Mouse (Mus musculus) midbrain, embryonic 12.5 days (tissue): ENCODE results near the gene Cwc25. TPM values are rescaled to one million over a fixed set of nuclear protein-coding genes. Genes with fewer than 3 reads are reported as not detected.
"Not testable (repeated sequence)": the region's sequence is repeated elsewhere in the genome, so short reads cannot be mapped to it uniquely, and the experiment has no call there.

Experiments
- ATAC-seq: fragments of 200-750 bp; cut with Nextera tagmentation; 2 replicates; pipeline ENCODE4 v1.8.0; 2017; ENCODE audit warnings: low read depth, moderate TSS enrichment, moderate library complexity; ENCODE audit not compliant: low FRiP score
- H3K27ac ChIP-seq: fragments of 300-500 bp; sonication (generic); replicated peaks from 2 replicates; pipeline ENCODE4 v1.5.1; 2016; ENCODE audit warnings: mild to moderate bottlenecking
- H3K27me3 ChIP-seq: fragments of 300-500 bp; sonication (generic); 2 replicates; pipeline ENCODE4 v1.6.1; 2016; ENCODE audit warnings: mild to moderate bottlenecking
- H3K36me3 ChIP-seq: fragments of 300-500 bp; sonication (generic); 2 replicates; pipeline ENCODE4 v1.6.1; 2016
- H3K4me1 ChIP-seq: fragments of 300-500 bp; sonication (generic); 2 replicates; pipeline ENCODE4 v1.6.1; 2016
- H3K4me2 ChIP-seq: fragments of 300-500 bp; sonication (generic); replicated peaks from 2 replicates; pipeline ENCODE4 v1.6.1; 2016; ENCODE audit warnings: mild to moderate bottlenecking, moderate library complexity
- H3K4me3 ChIP-seq: fragments of 300-500 bp; sonication (generic); 2 replicates; pipeline ENCODE4 v1.5.1; 2016; ENCODE audit warnings: mild to moderate bottlenecking
- H3K9ac ChIP-seq: fragments of 300-500 bp; sonication (generic); replicated peaks from 2 replicates; pipeline ENCODE4 v1.6.1; 2016; ENCODE audit warnings: mild to moderate bottlenecking, moderate library complexity
- H3K9me3 ChIP-seq: fragments of 300-500 bp; sonication (generic); 2 replicates; pipeline ENCODE4 v1.6.1; 2016; ENCODE audit warnings: mild to moderate bottlenecking
- WGBS: fragments of 180-500 bp; shearing (Covaris S2); methylation state at CpG from one replicate; pipeline ENCODE4 v1.1.7; 2016; 5-methylcytosine and 5-hydroxymethylcytosine counted together
- polyA plus RNA-seq: library from polyadenylated mRNA; unstranded; fragments of >200 nt; fragmentation: Nextera tagmentation; extraction: Ambion mirVana; gene quantifications from 2 replicates; pipeline ENCODE4 v1.2.1, GENCODE M21; 2016

The Cwc25 gene
- polyA plus RNA-seq, 1 experiment from 2014 or later: 22.3 TPM

- H3K9ac ChIP-seq: peak overlapping the region; percentile 84
- no peaks in the 10 kb centered on the region for H3K27me3 ChIP-seq
- no peaks in the 10 kb centered on the region for H3K9me3 ChIP-seq
- peak overlapping the region; percentile 79 for H3K4me2 ChIP-seq
- peaks cover 33% of the 10 kb centered on the region for H3K4me1 ChIP-seq
- WGBS: under 1% methylated on average over 23 of the region's 43 CpGs
- H3K36me3 ChIP-seq: no peaks in the 10 kb centered on the region
- H3K27ac ChIP-seq: peak overlapping the region; percentile 90
- ATAC-seq: peak; percentile 64
- peak overlapping the region; percentile 87 for H3K4me3 ChIP-seq
These were observed 33.8 kb upstream of the Cwc25 start for GRCm38 (mm10) chr11:97799994-97800690.

- H3K4me2 ChIP-seq: peak overlapping the region; percentile 79
- peak; percentile 75 for ATAC-seq
- peaks cover 25% of the 10 kb centered on the region for H3K4me1 ChIP-seq
- no peaks in the 10 kb centered on the region for H3K9me3 ChIP-seq
- WGBS: under 1% methylated on average over 67 of the region's 71 CpGs
- peak overlapping the region; percentile 90 for H3K27ac ChIP-seq
- peak overlapping the region; percentile 84 for H3K9ac ChIP-seq
- no peaks in the 10 kb centered on the region for H3K27me3 ChIP-seq
- H3K4me3 ChIP-seq: peak overlapping the region; percentile 87
- no peaks in the 10 kb centered on the region for H3K36me3 ChIP-seq
These were observed 33.0 kb upstream of the Cwc25 start for GRCm38 (mm10) chr11:97799146-97799993.

- Histone ChIP-seq H3K27me3 (no peaks in the 10 kb centered on the region), H3K4me3 (peak within 1 kb of the TSS; percentile 87), H3K9me3 (no peaks in the 10 kb centered on the region), H3K9ac (peak within 1 kb of the TSS; percentile 84), H3K4me1 (peaks cover 19% of the 10 kb centered on the region), H3K27ac (peak within 1 kb of the TSS; percentile 90), H3K4me2 (peak within 1 kb of the TSS; percentile 79), H3K36me3 (no peaks in the 10 kb centered on the region)
- peak; percentile 57 for ATAC-seq
- WGBS: under 1% methylated on average over 11 of the region's 11 CpGs
These were observed 32.4 kb upstream of the Cwc25 start, which contains the start of gene Lasp1 for GRCm38 (mm10) chr11:97798782-97799145. Gene Lasp1 (plus strand): TSS chr11:97799000.

DNA sequence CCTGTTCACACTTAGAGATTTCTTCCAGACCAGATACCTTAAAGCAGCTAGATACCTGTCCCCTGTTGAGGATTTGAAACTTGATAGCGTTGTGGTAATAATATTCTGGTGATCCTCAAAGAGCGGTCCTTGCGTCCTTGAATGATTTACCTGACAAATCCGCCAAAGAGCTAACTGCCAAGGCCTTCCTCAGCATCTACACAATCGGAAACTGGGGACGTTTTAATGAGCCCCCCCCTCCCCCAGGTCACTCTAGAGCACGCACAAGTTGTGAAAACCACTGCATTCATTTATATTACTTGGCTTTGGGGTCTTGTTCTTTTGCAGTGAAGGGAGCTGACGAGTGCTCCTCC is 31.7 kb upstream of the Cwc25 start:
- Histone ChIP-seq H3K27ac (no peak overlapping the region), H3K9ac (no peak overlapping the region), H3K4me1 (peaks cover 19% of the 10 kb centered on the region), H3K27me3 (no peaks in the 10 kb centered on the region), H3K36me3 (no peaks in the 10 kb centered on the region), H3K4me2 (0 out of 2 replicates have a peak overlapping the region, but pooled peaks have one; percentile 79), H3K9me3 (no peaks in the 10 kb centered on the region), H3K4me3 (peak overlapping the region; percentile 14)
- WGBS: 33% methylated on average over 8 of the region's 8 CpGs
- no peak for ATAC-seq

DNA sequence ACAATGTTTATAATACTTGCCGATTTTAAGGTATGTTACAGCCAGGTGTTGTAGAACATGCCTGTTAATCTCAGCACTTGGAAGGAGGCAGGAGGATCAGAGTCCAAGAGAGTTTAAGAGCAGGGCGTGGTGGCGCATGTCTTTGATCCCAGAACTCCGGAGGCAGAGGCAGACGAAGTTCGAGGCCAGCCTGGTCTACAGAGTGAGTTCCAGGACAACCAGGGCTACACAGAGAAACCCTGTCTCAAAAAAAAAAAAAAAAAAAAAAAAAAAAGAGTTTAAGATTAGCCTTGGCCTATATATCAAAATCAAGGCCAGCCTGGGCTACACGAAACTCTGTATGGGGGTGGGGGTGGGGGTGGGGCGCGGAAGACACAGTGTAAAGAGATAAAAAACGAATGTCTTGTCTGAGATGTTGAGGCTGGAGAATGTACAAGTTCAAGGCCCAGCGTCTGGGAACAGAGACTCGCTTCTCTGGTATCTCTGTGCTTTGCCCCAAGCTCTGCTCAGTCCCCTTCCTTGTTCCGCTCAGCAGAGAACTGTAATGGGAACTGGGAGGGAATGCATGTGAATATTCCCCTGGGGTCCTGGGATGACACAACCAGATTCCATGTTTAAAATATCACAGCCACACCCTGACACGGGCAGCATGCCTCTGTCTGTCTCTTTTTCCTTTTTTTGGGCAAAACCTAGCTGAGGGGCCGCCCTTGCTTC is 31.2 kb upstream of the Cwc25 start:
- no peak for ATAC-seq
- H3K36me3 ChIP-seq: no peaks in the 10 kb centered on the region
- no peak overlapping the region for H3K4me3 ChIP-seq
- H3K4me1 ChIP-seq: peaks cover 19% of the 10 kb centered on the region
- H3K27me3 ChIP-seq: no peaks in the 10 kb centered on the region
- no peak overlapping the region for H3K9ac ChIP-seq
- WGBS: 60% methylated on average over 15 of the region's 15 CpGs
- no peaks in the 10 kb centered on the region for H3K9me3 ChIP-seq
- H3K27ac ChIP-seq: 0 out of 2 replicates have a peak overlapping the region, but pooled peaks have one; percentile 10
- no peak overlapping the region for H3K4me2 ChIP-seq

DNA sequence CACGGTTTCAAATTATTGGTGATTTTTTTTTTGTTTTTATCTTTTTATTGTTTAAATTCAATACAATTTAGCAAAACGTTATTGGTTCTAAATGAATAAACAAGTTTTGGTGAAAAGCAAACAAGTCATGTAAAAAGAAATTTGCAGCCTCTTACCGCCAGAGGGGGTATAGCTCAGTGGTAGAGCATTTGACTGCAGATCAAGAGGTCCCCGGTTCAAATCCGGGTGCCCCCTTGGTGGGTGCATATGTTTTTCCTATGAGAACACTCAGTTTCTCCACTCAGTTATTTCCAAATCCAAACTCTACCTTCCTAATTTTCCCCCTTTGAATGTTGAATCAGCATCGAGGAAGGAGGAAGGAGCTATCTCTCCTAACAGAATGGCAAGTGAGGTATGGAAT is 30.6 kb upstream of the Cwc25 start:
- Histone ChIP-seq H3K27ac (no peak overlapping the region), H3K9ac (no peak overlapping the region), H3K4me3 (no peak overlapping the region), H3K4me2 (no peak overlapping the region), H3K27me3 (no peaks in the 10 kb centered on the region), H3K9me3 (no peaks in the 10 kb centered on the region), H3K36me3 (no peaks in the 10 kb centered on the region), H3K4me1 (peaks cover 14% of the 10 kb centered on the region)
- ATAC-seq: no peak
- 4% methylated on average over 6 of the region's 6 CpGs for WGBS

DNA sequence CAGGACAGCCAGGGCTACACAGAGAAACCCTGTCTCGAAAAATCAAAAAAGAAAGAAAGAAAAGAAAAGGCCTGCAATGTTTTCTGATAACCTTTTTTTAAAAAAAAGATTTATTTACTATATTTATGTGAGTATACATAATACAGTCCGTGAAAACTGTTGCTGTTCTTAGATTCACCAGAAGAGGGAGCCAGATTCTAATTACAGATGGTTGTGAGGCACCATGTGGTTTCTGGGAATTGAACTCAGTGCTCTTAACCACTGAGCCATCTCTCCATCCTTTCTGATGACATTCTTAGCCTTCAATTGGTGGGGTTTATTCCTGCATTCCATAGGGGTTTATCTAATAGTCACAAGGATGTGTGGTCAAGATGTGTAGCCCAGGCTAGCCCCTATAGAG is 26.8 kb upstream of the Cwc25 start:
- no peaks in the 10 kb centered on the region for H3K9me3 ChIP-seq
- WGBS: 18% methylated on average over 2 of the region's 2 CpGs
- H3K4me3 ChIP-seq: no peak overlapping the region
- H3K4me1 ChIP-seq: no peaks in the 10 kb centered on the region
- no peak overlapping the region for H3K9ac ChIP-seq
- no peak for ATAC-seq
- H3K27me3 ChIP-seq: no peaks in the 10 kb centered on the region
- H3K36me3 ChIP-seq: no peaks in the 10 kb centered on the region
- no peak overlapping the region for H3K27ac ChIP-seq
- H3K4me2 ChIP-seq: no peak overlapping the region

DNA sequence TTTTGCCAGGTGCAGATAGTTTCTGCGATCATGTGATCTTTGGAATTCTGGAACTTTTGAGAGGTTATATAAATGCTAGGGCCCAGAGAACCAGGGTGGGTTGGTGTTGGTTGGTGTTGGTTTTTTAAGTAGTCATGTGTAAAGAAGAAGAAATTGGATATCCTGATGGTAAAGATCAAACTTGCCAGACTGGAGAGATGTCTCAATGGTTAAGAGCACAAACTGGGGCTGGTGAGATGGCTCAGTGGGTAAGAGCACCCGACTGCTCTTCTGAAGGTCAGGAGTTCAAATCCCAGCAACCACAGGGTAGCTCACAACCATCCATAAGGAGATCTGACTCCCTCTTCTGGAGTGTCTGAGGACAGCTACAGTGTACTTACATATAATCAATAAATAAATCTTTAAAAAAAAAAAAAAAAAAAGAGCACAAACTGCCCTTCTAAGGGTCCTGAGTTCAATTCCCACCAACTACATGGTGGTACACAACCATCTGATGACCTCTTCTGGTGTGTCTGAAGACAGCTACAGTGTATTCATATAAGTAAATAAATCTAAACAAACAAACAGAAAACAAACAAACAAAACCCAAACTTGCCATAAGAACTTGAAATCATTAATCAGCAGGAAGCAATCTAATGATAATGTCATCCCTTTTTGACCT is 24.6 kb upstream of the Cwc25 start:
- H3K4me1 ChIP-seq, H3K4me3 ChIP-seq, H3K9ac ChIP-seq, H3K27me3 ChIP-seq, H3K27ac ChIP-seq, H3K4me2 ChIP-seq, H3K9me3 ChIP-seq, H3K36me3 ChIP-seq, ATAC-seq: not testable (repeated sequence)
- WGBS: 86% methylated on average over 2 of the region's 2 CpGs

DNA sequence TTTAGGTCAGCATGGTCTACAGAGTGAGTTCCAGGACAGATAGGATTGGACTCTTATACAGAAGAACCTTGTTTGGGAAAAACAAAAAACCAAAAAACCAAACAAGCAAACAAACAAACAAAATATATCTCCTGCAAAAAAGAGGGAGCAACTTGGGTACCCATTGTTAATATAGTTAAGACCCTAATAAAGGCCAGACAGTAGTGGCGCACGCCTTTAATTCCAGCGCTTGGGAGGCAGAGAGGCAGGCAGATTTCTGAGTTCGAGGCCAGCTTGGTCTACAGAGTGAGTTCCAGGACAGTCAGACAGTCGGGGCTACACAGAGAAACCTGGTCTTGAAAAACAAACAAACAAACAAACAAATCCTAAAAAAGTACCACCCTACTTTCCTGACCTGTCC is 23.4 kb upstream of the Cwc25 start:
- ATAC-seq: no peak
- Histone ChIP-seq H3K9ac (no peak overlapping the region), H3K36me3 (no peaks in the 10 kb centered on the region), H3K27ac (no peak overlapping the region), H3K4me2 (no peak overlapping the region), H3K27me3 (no peaks in the 10 kb centered on the region), H3K4me1 (no peaks in the 10 kb centered on the region), H3K4me3 (no peak overlapping the region), H3K9me3 (no peaks in the 10 kb centered on the region)
- 87% methylated on average over 5 of the region's 5 CpGs for WGBS

DNA sequence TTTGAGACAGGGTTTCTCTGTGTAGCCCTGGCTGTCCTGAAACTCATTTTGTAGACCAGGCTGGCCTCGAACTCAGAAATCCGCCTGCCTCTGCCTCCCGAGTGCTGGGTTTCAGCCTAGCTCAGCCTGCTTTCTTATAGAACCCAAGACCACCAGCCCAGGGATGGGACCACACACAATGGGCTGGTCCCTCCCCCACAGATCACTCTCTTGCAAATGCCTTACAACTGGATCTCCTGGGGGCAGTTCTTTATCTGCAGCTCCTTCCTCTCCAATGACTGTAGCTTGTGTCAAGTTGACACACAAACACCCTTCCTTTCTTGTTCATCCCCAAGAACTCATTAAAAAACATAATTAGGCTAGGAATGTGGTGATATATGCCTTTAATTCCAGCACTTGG is 21.6 kb upstream of the Cwc25 start:
- Histone ChIP-seq H3K4me1 (peaks cover 4% of the 10 kb centered on the region; the same call in 1 of the 2 replicates), H3K4me3 (no peak overlapping the region), H3K27me3 (no peaks in the 10 kb centered on the region), H3K9ac (no peak overlapping the region), H3K36me3 (no peaks in the 10 kb centered on the region), H3K4me2 (no peak overlapping the region), H3K9me3 (no peaks in the 10 kb centered on the region), H3K27ac (no peak overlapping the region)
- ATAC-seq: no peak
- WGBS: 85% methylated on average over 3 of the region's 3 CpGs

DNA sequence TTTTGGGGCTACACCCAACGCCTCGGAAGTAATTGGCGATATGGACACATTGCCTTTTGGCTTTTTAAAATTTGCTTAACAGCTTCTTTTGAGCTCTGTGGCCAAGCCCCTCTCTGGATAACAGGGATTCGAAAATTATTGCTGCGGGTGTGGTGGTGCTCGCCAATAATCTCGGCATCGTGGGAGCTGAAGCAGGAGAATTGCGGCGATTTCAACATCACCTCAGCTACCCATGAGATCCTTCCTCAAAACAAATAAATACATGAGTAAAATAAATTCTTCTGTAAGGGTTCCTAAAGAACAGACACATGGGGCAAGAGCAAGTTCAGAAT is 16.2 kb upstream of the Cwc25 start:
- H3K4me3 ChIP-seq: peak overlapping the region; percentile 91
- peak overlapping the region; percentile 94 for H3K27ac ChIP-seq
- H3K9me3 ChIP-seq: no peaks in the 10 kb centered on the region
- peak overlapping the region; percentile 84 for H3K4me2 ChIP-seq
- WGBS: under 1% methylated on average over 10 of the region's 10 CpGs
- H3K27me3 ChIP-seq: no peaks in the 10 kb centered on the region
- no peak for ATAC-seq
- H3K4me1 ChIP-seq: peaks cover 24% of the 10 kb centered on the region
- H3K9ac ChIP-seq: peak overlapping the region; percentile 68
- H3K36me3 ChIP-seq: peaks cover 33% of the 10 kb centered on the region
